Mouse (Mus musculus) splenic B cell, adult 2 months (primary cell): ENCODE measurements around the gene Slc10a1.
"Not testable (repeated sequence)": the region's sequence is repeated elsewhere in the genome, so short reads cannot be mapped to it uniquely, and the experiment has no call there.

Experiments used
- DNase-seq: peaks from one replicate; pipeline ENCODE4 v3.0.0-alpha.2; 2011; ENCODE audit warnings: low read depth, low spot score
- H3K27me3 ChIP-seq: 2 replicates; pipeline ENCODE4 v1.6.1; 2012; ENCODE audit warnings: mild to moderate bottlenecking, low read length, moderate library complexity, mixed read lengths; ENCODE audit not compliant: control insufficient read depth, poor library complexity, insufficient read depth, severe bottlenecking
- H3K36me3 ChIP-seq: 2 replicates; pipeline ENCODE4 v1.6.1; 2012; ENCODE audit warnings: mild to moderate bottlenecking, low read length, moderate library complexity, mixed read lengths; ENCODE audit not compliant: control insufficient read depth, poor library complexity, insufficient read depth, severe bottlenecking

The Slc10a1 gene

DNA sequence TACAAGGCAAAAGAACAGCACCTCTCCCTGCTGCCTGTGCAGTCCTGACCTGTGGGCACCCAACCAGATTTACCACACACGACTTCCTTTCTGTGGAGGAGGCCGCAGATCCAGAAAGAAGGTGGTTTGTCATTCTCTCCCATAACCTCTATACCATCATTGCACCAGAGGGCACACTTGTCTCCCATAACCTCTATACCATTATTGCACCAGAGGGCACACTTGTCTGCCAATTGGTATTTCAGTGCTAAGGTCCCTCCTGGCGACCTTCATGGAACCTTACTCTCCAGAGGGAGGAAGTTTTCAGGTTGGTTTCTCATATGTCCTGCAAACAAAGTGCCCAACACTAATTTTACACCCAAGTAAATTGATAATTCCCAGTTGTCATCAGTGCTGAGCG is 18.1 kb upstream of the Slc10a1 start:
- no peaks in the 10 kb centered on the region for H3K36me3 ChIP-seq
- no peak for DNase-seq
- H3K27me3 ChIP-seq: no peaks in the 10 kb centered on the region

DNA sequence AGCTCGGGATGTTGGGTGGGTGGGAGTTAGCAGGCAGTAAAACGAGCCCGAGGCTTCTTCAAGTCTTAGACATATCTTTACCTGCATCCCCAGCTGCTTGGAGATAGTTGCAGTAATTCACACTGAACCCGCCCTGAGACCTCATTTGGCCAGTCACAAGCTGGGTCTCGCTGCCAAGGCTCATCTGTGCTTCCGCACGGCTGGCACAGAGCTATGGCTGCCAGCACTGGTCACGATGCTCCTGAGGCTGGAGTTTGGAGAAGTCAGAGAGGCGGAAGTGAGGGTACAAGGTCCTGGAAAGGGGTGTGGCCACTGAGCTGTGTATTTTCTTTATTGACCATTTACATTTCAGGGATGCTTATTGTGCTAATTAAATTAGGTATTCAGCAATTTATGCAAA is 15.2 kb upstream of the Slc10a1 start:
- H3K27me3 ChIP-seq: no peaks in the 10 kb centered on the region
- no peak for DNase-seq

DNA sequence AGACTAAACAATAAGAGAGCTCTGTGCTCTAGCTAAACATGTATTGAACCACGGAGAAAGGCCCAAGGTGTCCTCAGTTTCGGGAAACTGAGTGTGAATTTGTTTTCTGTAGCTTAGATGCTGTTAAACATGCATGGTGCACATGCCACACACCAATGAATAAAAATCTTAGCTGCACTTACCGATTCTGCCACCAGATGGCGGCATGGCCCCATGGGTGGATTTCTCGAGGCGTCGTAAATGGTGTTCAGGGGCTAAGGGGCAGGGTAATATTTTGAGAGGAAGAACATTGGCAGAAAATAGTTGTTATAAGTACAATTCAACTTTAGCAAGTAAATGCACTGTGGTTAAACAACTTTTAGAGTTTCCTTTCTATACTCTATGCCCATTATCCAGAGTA is 13.8 kb upstream of the Slc10a1 start:
- peak; percentile 78 for DNase-seq
- Histone ChIP-seq H3K36me3 (no peaks in the 10 kb centered on the region), H3K27me3 (no peaks in the 10 kb centered on the region)

More for the DNA sequence above, 15.2 kb upstream of the Slc10a1 start:
- no peaks in the 10 kb centered on the region for H3K36me3 ChIP-seq

DNA sequence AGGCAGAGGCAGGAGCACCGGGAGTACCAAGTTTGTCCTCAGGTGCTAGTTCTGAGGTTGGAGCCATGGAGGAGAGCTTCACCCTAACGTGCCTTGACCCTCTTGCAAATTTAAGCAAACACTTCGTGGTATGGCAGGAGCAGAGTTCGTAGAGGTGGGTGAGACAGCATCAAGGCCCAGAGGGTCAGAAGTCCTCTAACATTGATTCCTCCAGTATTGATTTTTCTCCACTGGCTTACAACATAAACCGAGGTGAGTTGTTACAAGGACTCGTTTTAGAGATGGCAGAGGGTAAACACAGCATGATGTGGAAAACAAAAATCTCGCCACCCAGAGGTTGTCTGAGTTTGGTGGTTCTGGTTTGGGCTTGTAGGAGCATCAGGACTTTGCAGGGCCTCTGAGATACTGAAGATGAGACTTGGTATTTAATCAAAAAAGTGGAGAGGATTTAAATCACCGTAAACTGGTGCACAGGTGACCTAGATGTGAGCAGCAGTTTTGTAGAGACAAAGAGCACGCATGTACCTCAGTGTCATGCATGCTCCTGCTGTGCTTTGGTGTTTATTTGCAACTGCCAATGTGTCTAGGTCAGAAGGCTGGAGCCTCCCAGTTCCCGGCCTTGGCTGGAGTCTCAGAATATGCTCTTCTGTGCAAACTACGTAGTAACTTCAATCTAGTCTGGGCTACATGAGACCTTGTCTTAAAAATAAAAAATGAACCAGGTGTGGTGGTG is 7.6 kb upstream of the Slc10a1 start:
- no peak for DNase-seq
- H3K36me3 ChIP-seq: no peaks in the 10 kb centered on the region
- no peaks in the 10 kb centered on the region for H3K27me3 ChIP-seq

DNA sequence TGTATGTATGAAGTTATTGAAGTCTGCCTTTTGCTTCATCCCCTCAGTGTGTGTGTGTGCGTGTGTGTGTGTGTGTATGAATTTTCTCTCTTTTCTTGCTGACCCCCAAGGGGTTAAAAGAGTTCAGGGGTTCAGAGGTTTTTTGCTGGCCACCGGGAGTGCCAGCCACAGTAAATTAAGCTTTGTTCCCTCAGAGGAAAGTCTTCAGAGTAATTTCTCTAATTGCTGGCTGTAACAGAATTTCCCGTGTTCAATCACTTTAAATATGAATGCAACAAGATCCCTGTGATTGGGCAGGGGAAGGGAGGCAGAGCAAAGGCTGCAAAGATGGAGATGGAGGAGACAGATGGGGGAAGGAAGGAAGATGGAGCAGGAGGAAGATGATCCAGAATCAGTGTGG is 3.3 kb upstream of the Slc10a1 start:
- DNase-seq: no peak

DNA sequence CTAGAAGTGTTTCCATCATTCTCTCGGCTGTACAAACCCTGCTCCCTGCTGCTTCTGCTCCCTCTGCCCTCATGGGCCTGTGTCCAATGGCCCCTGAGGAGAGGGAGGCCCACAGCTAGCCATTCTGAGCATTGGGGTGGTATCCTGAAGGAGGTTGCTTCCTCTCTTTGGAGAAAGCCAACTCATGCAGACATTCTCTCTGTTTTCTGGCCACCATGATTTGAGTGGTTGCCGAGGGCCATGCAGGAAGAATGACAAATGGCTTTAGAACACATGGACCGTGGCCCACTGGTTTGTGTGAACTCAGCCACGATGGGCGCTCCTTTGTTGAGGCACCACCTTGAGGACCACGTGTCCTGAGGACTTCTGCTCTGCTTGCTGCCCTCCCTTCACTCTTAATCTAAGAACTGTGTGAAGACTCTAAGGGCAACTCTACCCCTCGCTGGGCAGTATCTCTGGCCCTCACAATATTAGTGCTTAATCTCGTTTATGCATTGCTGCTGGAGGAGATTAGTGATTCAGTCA is 1.7 kb upstream of the Slc10a1 start:
- Histone ChIP-seq H3K27me3 (no peaks in the 10 kb centered on the region), H3K36me3 (no peaks in the 10 kb centered on the region)
- no peak for DNase-seq

More for the DNA sequence above, 3.3 kb upstream of the Slc10a1 start:
- no peaks in the 10 kb centered on the region for H3K27me3 ChIP-seq
- no peaks in the 10 kb centered on the region for H3K36me3 ChIP-seq

DNA sequence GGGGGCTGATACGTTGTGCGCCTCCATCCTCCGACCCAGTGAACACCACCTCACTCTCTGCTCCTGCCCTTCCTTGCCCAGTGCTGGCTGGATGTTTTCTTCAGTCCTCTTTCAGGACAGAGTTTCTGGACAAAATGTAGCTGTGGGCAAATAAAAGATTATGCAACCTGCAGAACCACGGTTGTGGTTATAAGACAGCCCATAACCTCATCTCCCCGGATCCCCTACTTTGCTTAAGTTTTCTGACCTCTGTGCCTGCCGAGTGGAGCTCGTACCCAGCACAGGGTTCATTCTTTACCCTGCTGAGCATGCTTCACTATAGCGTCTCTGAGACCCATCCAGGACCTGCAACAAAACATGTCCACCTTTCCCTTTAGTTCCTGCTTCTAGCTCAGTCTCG is 587 bp downstream of the Slc10a1 start:
- DNase-seq: no peak
- no peaks in the 10 kb centered on the region for H3K27me3 ChIP-seq

DNA sequence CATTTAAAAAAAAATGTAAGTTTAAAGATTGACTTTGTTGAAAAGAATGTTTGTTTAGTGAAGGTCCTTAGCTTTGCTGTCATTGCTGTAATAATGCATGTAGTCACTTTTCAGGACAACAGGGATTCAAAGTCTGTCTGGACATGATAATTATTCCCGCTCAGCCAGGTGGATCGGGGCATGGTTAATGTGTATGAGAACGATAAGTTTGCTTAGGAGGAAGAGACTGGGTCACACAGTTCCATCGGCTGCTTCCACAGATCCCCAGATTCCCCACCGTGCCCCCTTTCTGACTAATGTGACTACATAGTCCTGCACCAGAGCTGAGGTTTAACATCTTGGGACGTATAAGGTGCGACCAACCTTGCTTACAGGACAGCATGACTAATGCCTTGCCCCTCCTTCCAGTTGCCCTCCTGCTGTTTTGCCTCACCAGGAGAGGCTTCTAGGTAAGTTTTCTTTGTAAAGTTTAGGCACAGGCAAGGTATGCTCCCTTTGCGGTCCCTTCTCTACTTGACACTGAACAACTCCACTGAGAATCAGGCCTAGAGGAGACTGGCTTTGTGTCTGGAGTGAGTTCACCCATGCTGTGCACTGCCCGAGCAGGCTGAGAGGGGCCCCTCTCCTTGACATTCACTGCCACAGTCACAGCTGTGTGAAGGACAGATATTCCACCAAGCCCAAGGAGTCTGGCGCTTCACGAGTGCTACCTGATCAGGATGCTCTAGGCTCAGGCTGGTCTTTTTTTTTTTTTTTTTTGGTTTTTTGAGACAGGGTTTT is 2.3 kb downstream of the Slc10a1 start:
- DNase-seq: no peak
- Histone ChIP-seq H3K27me3 (no peaks in the 10 kb centered on the region), H3K36me3 (no peaks in the 10 kb centered on the region)

More for the DNA sequence above, 587 bp downstream of the Slc10a1 start:
- no peaks in the 10 kb centered on the region for H3K36me3 ChIP-seq

DNA sequence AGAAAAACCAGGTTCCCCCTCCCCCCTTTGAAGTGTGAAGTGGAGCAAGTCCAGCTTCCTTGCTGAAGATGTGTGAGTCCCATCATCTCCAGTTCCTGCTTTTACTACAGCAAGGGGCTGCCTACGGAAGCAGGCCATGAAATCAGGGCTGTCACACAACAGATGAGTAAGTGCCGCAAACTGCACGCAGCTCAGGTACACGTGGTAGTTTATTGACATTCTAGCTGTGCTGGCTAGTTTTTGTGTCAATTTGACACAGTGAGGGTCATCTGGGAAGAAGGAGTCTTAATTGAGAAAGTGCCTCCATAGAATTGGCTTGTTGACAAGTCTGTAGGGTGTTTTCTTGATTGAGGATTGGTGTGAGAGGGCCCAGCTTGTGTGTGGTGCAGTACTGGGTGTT is 5.9 kb downstream of the Slc10a1 start:
- no peak for DNase-seq
- peaks cover 5% of the 10 kb centered on the region; the same call in 1 of the 2 replicates for H3K36me3 ChIP-seq
- H3K27me3 ChIP-seq: no peaks in the 10 kb centered on the region

DNA sequence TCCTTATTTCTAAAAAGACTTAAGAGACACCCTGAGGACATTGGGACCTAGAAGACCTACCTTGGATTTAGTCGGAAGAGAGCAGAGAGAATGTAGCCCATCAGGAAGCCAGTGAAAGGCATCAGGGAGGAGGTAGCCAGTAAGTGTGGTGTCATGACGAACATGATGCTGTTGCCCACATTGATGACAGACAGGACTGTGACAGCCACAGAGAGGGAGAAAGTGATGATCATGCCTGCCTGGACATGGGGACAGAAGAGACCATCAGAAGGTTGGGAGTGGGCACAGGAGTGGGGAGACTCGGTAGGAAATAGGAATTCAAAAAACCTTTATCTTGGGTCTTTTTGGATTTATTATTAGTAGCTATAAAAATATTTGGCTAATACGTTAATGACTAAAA is 10.5 kb downstream of the Slc10a1 start:
- DNase-seq: no peak

DNA sequence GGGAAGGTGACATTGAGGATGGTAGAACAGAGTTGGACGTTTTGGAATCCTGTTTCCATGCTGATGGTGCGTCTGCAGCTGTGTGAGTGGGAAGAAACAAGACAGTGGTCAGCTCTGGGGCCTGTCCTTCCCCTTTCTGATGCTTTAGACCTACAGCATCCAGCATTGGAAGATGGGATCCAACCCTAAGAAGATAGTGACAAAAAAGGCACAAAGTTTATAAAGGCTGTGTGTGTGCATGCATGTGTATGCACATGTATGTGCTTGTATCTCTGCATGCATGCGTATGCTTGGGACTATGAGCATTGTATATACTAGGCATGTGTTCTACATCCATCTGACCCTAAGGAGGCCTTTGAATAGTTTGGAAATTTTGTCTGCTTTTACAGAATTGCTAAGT is 12.5 kb downstream of the Slc10a1 start:
- no peak for DNase-seq
- no peaks in the 10 kb centered on the region for H3K27me3 ChIP-seq

More for the DNA sequence above, 10.5 kb downstream of the Slc10a1 start:
- Histone ChIP-seq H3K27me3 (no peaks in the 10 kb centered on the region), H3K36me3 (peaks cover 13% of the 10 kb centered on the region; the same call in 1 of the 2 replicates)

DNA sequence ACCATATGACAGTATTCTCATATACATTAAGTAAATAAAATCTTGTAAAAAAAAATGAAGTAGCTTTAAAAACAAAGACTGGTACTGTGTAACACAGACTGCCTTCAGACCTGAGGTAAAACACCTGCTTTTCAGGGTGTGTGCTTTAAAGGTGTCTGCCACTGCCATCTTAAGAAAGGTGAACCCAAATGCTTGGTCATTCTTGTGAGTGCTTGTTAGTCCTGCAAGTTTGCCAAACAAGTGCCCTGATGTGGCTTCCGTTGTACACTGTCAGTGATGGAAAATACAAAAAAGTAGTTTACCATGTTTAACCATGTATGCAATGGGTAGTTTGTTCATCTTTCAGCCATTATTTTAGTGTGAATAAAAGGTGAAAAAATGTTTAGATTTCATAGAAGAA is 16.0 kb downstream of the Slc10a1 start:
- no peaks in the 10 kb centered on the region for H3K27me3 ChIP-seq
- H3K36me3 ChIP-seq: peaks cover 34% of the 10 kb centered on the region
- DNase-seq: no peak

More for the DNA sequence above, 12.5 kb downstream of the Slc10a1 start:
- H3K36me3 ChIP-seq: peaks cover 21% of the 10 kb centered on the region; the same call in 1 of the 2 replicates

DNA sequence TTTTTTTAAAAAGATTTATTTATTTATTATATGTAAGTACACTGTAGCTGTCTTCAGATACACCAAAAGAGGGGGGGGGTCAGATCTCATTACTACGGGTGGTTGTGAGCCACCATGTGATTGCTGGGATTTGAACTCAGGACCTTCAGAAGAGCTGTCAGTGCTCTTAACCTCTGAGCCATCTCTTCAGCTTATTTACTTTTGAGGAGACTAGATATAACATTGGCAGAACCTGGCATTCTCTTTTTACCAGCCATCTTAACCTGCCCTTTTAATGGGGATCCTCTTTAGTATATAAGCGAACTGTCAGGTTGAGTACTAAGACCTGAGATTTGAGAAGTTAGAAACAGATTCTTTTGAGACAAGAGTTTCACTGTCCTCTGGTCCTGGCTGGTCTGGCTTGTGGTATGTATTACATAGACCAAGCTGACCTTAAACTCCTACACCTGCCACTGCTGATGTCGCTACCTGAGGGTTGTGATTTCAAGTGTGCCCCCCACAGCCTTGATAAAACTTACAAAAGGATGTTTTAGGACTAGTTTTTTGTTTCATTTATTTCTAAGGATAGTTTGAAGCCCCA is 16.8 kb downstream of the Slc10a1 start:
- no peak for DNase-seq
- Histone ChIP-seq H3K27me3 (no peaks in the 10 kb centered on the region), H3K36me3 (peaks cover 39% of the 10 kb centered on the region)

DNA sequence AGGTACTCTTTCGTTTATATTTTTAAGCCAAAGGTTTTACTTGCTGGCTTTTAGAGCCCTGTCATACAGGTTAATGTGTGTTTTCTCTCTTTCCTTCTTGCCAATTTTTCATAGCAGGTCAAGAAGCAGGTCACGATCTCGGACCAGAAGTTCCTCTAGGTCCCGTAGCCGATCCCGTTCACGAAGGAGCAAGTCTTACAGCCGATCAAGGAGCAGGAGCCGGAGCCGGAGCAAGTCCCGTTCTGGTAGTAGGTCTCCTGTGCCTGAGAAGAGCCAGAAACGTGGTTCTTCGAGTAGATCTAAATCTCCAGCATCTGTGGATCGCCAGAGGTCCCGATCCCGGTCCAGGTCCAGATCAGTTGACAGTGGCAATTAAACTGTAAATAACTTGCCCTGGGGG is 18.9 kb downstream of the Slc10a1 start:
- H3K36me3 ChIP-seq: peaks cover 42% of the 10 kb centered on the region
- not testable (repeated sequence) for DNase-seq, H3K27me3 ChIP-seq

DNA sequence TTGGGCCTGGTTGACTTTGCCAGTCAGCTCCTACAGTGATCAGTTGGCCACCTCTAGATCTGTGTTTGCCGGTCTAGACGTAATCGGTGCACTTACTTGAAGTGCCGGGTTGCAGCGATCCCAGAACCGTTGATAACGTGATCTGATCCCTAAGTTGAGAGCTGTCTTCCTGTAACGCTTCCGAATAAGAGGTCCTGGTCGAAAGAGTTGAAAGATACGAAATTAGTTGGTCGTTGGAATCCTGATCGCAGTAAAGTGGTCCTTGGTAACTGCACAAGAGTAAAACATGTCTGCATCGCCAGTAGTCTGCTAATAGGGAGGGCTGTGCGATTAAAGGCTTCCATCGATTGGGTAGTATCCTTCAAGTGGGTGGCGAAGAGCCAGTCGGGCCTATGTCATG is 20.3 kb downstream of the Slc10a1 start:
- no peak for DNase-seq
- no peaks in the 10 kb centered on the region for H3K27me3 ChIP-seq
- H3K36me3 ChIP-seq: peaks cover 37% of the 10 kb centered on the region
